ENCODE assay signal across 9 mouse cellular contexts in the genomic region with DNA sequence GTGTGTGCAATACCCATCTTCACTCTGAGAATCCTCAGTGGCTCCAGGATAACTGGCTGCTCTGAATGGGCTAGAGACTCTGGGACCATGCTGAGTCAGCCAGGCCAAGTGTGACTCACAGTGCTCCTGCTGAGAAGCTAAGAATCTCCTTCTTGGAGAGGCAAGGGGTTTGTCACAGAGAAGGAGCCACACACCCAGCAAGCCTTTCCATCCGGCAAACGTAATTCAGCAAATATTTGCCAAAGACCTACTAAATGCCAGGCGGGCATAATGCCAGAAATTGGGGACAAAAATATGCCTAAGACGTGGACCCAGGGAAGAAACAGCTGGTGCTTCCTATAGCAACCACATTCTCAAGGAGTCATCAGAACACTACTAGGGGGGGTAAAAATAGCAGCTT.
DNase-seq lines count a peak whose midpoint lies in the region; ATAC-seq and TF ChIP-seq lines count a peak whose summit lies in the region.
"Had no signal": no experiment of that assay in that cellular context is flagged by ENCODE, and none has a peak within 500 bp of the region (broad histone marks: within the 10 kb centered on the region; RNA-seq: fewer than 3 reads in every experiment).

No protein-coding gene starts in this region.

- DNase-seq in heart, adult 11 months, result peak; percentile 93
- DNase-seq in ES-E14 (ENCODE audit: low read depth, low spot score), result no peak
- DNase-seq in cerebellum, adult 18-20 months, result peak; percentile 73 to 78
- DNase-seq in left cerebral cortex, postnatal 25 days (ENCODE audit: low spot score in 2 of 2), result peak; percentile 51 to 75
- peak; percentile 23 to 39 for DNase-seq in urinary bladder, postnatal 36 days (ENCODE audit: low spot score in 2 of 2)
- no peak for DNase-seq in ovary, adult 18-20 months (ENCODE audit: low spot score)

- intact Hi-C loops in left cerebral cortex, postnatal 25 days (cut with DNase I), result loop anchor here (5.0 kb wide), 2 partner anchors 80 to 135 kb away; no protein-coding TSS in a partner anchor

- no peak overlapping the region for H3K27ac ChIP-seq in heart, embryonic 11.5 days (ENCODE audit: low read depth, low read length)
- H3K27ac ChIP-seq in ES-E14 (ENCODE audit: insufficient read depth, low read depth, low read length, poor library complexity, severe bottlenecking), result no peak overlapping the region
- H3K27ac ChIP-seq in hindbrain, embryonic 12.5 days, result no peak overlapping the region
- H3K27ac ChIP-seq: limb, embryonic 12.5 days had no signal

- H3K4me1 ChIP-seq in heart, embryonic 11.5 days (ENCODE audit: control insufficient read depth, insufficient read depth, low read length), result peaks cover 5% of the 10 kb centered on the region; the same call in 1 of the 2 replicates
- H3K4me1 ChIP-seq in ES-E14 (ENCODE audit: control insufficient read depth in 2 of 2, insufficient read depth in 2 of 2, low read length in 2 of 2, poor library complexity in 1 of 2), result no peaks in the 10 kb centered on the region
- H3K4me1 ChIP-seq in hindbrain, embryonic 12.5 days, result no peaks in the 10 kb centered on the region

- no peak for ATAC-seq in heart, embryonic 11.5 days (replicated peaks; ENCODE audit: insufficient number of reproducible peaks, low FRiP score, low TSS enrichment)
- no peak for ATAC-seq in hindbrain, embryonic 12.5 days (ENCODE audit: low FRiP score)

- H3K27me3 ChIP-seq in heart, embryonic 11.5 days (ENCODE audit: control insufficient read depth, insufficient read depth, low read length), result no peaks in the 10 kb centered on the region
- no peaks in the 10 kb centered on the region for H3K27me3 ChIP-seq in hindbrain, embryonic 12.5 days
- H3K27me3 ChIP-seq: limb, embryonic 12.5 days had no signal

- H3K9ac ChIP-seq in heart, embryonic 11.5 days (ENCODE audit: low read depth, low read length), result no peak overlapping the region
- no peak overlapping the region for H3K9ac ChIP-seq in ES-E14 (ENCODE audit: insufficient read depth, low read depth, low read length, poor library complexity, severe bottlenecking)
- no peak overlapping the region for H3K9ac ChIP-seq in hindbrain, embryonic 12.5 days
- H3K9ac ChIP-seq: limb, embryonic 12.5 days had no signal

- no peak overlapping the region for H3K4me3 ChIP-seq in heart, embryonic 11.5 days (ENCODE audit: low read depth, low read length)
- H3K4me3 ChIP-seq in ES-E14 (ENCODE audit: insufficient read depth in 1 of 2, low read depth in 1 of 2, low read length in 2 of 2, poor library complexity in 1 of 2, severe bottlenecking in 1 of 2), result no peak overlapping the region
- H3K4me3 ChIP-seq in hindbrain, embryonic 12.5 days, result no peak overlapping the region
- H3K4me3 ChIP-seq: limb, embryonic 12.5 days had no signal

- in situ Hi-C loops in ES-E14 (cut with MboI; ENCODE audit: low sequenced_read_pairs in 2 of 2, unreplicated experiment in 2 of 2), result no loop called here

- 63% methylated on average over 4 of the region's 4 CpGs for WGBS in heart, embryonic 11.5 days (ENCODE audit: insufficient replicate concordance)
- 63% methylated on average over 4 of the region's 4 CpGs for WGBS in hindbrain, embryonic 12.5 days

- H3K9me3 ChIP-seq in heart, embryonic 11.5 days (replicated peaks; ENCODE audit: control insufficient read depth, low read length), result 0 out of 2 replicates have a peak, but pooled peaks cover 2% of the 10 kb centered on the region
- H3K9me3 ChIP-seq in ES-E14 (ENCODE audit: control insufficient read depth, insufficient read depth, low read depth, low read length), result no peaks in the 10 kb centered on the region
- 0 out of 2 replicates have a peak, but pooled peaks cover 6% of the 10 kb centered on the region for H3K9me3 ChIP-seq in hindbrain, embryonic 12.5 days (replicated peaks)
- H3K9me3 ChIP-seq: limb, embryonic 12.5 days had no signal

- no peaks in the 10 kb centered on the region for H3K36me3 ChIP-seq in heart, embryonic 11.5 days (ENCODE audit: control insufficient read depth, insufficient read depth, low read length)
- H3K36me3 ChIP-seq in ES-E14 (ENCODE audit: control insufficient read depth, insufficient read depth, low read length, poor library complexity, severe bottlenecking), result no peaks in the 10 kb centered on the region
- no peaks in the 10 kb centered on the region for H3K36me3 ChIP-seq in hindbrain, embryonic 12.5 days

- no peak overlapping the region for H3K4me2 ChIP-seq in heart, embryonic 11.5 days
- no peak overlapping the region for H3K4me2 ChIP-seq in hindbrain, embryonic 12.5 days (replicated peaks)
- H3K4me2 ChIP-seq: limb, embryonic 12.5 days had no signal

TF ChIP-seq in ES-E14, 5 proteins besides CTCF, POLR2A, EP300 and RAD21:
- peak; percentile 63; the same call in 1 of the 2 replicates for TF ChIP-seq MAFK (IDR thresholded peaks at IDR 0.05; ENCODE audit: insufficient read depth, low read depth, low read length)
- TF ChIP-seq HCFC1 (IDR thresholded peaks at IDR 0.05; ENCODE audit: borderline replicate concordance, insufficient read depth, low read length), result no peak
TF ChIP-seq in ES-E14: peak in this region for 1.

Comparison
In these comparisons a context has a peak if more than half of its experiments do, and no peak if none do; other contexts are left out.
1. DNase-seq: peak in heart, adult 11 months (single experiment), cerebellum, adult 18-20 months (2 of 2), left cerebral cortex, postnatal 25 days (2 of 2) and urinary bladder, postnatal 36 days (2 of 2); none in ES-E14 (single experiment) and ovary, adult 18-20 months (single experiment).